Mouse (Mus musculus): ENCODE measurements around the gene Rasl11b.

The Rasl11b gene

DNA sequence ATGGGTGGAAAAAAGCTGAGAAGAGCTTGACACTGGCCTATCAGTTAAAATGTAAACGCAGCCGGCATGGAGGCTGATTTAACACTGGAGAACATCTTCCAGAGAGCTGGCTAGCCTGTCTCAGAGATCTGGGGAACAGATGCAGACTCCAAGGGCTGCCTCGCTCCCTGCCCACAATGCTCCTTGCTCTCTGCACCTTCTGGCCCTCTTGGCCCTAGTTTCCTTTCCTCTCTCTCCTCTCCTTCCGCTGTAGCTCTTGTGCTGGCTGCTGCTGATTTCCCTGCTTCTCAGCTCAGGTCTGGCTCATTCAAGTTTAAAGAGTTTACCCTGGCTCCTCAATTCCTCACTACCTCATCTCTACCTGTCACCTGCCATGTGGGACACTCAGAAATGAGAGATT, 14.6 kb downstream of the Rasl11b start:
- DNase-seq (ENCODE audit: low spot score in 2 of 2): no peak

DNA sequence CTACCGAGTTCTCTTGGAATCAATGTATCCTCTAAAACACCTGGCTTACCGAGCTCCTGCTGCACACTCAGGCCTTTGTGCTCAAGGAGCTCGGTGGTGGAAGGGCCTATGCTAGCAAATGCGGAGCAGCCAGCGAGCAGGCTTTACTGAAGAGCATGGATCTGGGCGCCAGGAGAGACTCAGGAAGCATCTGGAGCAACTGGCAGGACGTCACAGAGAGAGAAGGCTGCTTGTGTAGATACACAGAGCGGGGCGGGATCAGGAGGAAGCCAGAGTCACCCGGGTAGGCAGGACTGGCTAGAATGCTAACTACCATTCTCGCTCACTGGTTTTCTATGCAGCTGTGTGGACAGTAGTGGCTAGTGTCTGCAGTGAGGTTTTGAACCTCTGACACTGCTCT, 16.3 kb downstream of the Rasl11b start:
- DNase-seq (ENCODE audit: low spot score in 2 of 2): no peak

DNA sequence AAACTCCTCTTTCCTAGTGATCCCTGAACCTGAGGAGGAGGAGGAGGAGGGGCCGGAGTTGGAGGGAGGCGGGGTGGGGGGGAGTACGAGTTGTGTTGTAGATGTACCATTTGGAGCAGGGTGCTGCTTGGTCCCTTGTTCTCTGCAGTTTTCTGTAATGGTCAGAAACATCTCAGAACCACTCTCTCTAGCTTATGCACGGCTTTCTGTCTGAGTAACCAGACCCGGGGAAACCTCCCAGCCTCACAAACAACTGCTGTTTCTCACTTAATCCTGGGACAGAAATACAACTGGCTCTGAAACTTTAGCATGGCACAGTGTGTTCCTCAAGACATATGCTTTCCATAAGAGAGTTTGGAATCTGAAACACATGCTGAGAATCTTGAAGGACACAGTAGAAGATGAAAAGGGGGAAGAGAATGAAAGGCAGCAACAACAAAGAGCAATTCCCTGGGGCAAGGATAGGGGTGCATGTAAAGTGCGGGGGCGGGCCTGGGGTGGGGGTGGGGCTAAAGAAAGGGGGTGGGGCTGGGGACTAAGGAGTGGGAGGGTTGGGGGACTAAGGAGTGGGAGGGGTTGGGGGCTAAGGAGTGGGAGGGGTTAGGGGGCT, 19.5 kb downstream of the Rasl11b start:
- DNase-seq (ENCODE audit: low spot score in 2 of 2): no peak

DNA sequence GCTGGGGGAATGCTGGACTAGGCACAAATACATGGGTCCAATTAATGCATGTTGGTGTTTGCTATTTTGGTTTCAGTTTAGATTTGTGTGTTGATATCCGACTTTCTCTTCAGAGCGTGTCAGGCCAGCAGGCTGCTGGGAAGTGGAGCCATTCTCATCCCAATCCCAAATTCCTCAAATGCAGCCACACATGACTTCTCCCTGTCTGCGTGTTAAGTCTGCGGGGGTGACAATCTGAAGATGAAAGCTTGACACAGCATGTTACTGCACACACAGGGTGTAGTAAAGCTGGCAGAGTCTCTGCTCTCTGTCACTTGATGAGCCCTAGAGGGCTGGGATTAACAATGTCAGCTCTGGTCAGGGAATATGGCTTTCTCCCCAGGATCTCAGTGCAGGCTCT, 20.0 kb downstream of the Rasl11b start:
- no peak for DNase-seq (ENCODE audit: low spot score in 2 of 2)

DNA sequence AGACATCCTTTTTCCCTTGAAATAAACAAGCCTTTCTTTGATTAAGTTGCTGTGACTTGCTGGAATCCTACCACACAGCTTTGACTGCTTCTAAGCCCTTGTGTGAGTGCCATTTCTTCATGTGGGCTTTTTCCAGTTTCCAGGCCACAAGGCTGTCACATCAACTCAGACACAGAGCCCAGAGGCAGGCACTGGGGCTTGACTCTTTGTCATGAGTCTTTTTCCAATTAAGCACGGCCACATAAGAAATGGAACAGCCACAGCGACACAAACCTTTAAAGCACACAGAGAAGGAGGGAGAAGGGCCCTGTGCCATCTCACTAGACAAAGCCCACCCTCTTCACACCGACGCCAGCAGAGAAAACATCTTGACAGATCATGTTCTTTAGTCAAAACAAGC, 23.4 kb downstream of the Rasl11b start:
- DNase-seq (ENCODE audit: low spot score in 2 of 2): no peak

DNA sequence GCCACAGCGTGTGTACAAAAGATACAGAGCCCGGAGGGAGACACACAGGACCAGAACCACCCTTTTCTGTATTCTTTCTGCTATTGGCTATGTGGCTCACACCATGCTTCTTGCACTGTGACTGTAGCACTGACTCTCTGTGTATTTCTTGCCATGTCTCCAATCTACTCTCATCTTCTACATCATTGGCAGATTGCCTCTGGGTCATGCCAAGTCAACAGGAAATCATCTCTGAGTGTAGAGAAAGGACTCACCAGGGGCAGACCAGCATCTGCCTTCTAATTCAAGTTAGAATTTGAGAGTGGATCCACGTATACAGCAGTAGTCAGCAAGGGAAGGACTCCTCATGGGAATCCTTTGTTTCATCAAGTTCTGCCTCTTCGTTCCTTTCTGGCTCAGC, 27.5 kb downstream of the Rasl11b start:
- DNase-seq (ENCODE audit: low spot score in 2 of 2): no peak

DNA sequence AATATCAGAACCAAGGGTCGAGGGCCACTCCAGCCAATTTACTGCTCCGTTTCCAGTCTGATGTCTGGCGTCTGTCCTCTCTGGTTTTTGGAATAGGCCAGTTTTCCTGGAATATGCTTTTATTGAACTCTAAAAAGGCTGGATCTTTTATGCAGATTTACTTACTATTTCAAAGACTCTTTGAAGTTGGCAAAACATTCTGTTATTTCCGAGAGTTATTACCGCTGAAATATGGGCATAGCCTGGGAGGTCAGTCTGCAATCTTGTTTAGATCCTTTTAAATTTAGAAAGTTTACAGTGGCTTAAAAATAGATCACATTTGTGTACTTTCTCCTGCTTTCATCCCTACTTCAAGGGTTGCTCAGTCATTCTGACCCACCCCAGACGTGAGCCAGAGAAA, 29.4 kb downstream of the Rasl11b start:
- no peak for DNase-seq (ENCODE audit: low spot score in 2 of 2)

DNA sequence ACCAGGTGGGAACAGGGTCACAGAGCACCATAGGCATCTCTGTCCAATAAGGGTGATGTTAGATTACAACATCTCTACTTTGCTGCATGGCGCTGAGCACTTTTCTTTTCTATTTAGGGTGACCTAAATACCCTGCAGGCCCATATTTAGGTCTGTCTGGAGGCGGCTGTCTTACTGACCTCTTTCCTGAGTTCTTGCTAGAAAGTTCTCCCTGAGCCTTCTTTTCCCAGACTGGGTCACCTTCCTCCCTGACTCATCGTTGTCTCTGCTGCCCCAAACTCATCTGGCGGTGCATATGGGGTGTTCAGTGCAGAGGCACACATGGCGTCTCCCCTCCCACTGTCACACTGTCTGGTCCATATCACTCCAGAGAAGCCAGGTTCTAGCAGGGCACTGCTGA, 31.1 kb downstream of the Rasl11b start:
- DNase-seq (ENCODE audit: low spot score in 2 of 2): no peak

DNA sequence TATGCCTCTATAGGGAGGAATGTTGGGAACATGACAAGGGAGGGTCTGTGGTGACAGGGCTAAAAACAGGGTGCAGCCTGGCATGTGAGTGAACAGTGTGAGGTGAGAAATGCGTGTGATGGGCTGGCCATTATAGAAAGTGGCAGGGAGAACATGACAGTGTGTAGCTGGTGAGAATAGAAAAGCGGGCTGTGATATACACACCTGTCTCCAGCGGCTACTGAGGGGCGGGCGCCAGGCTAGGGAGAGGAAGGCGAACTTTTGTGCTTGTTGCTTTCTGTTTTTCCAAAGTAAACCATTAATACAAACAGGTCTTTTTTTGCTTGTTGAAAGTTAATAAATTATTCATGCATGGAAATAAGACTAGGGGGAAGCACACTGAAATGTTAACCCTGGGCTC, 32.3 kb downstream of the Rasl11b start:
- no peak for DNase-seq (ENCODE audit: low spot score in 2 of 2)

DNA sequence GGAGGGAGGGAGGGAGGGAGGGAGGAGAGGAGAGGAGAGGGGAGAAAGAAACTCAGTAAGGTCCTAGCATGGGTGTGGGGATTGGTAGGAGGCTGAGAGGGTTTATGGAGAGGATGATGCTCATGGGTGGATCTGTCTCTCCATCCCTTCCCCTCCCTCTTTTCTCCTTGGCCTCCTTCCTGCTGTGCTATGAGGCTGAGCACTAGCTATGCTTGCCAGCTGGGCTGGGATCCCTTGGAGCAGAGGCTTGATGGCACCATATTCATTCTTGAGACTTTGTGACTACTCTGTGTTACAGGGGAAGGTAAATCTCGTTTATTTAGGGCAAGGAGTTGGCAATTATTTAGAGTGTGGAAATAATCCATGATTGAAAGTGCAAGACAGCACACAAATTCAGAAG, 33.9 kb downstream of the Rasl11b start:
- DNase-seq (ENCODE audit: low spot score in 2 of 2): no peak

DNA sequence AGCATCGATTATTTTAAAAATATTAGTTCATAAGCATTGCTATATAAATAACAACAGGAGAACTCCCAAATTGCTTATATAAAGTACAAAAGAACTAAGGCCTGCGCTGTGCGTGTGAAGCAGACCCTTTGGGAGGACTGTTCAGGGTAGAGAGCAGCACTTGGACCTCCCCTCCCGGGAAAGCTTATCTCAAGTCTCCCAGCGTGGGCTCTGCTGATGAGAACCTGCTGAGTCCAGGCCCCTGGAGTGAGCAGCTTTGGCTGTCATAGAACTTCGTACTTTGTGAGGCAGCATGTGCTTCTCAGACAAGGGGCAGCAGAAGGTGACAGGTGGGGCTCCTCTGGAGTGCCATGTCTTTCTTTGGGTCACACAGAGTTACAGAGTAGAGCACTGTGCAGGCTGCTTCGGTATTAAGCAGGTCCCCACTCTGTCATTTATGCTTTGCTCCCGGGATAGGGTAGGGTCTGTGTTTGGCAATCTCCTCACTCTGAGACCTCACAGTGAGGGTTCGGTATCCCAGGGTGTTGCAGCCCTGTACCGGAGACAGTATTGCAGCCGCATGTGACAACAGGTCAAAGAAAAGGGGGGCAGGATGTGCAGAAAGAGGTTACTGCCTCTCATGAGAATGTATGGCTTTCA, 34.8 kb downstream of the Rasl11b start:
- no peak for DNase-seq (ENCODE audit: low spot score in 2 of 2)

DNA sequence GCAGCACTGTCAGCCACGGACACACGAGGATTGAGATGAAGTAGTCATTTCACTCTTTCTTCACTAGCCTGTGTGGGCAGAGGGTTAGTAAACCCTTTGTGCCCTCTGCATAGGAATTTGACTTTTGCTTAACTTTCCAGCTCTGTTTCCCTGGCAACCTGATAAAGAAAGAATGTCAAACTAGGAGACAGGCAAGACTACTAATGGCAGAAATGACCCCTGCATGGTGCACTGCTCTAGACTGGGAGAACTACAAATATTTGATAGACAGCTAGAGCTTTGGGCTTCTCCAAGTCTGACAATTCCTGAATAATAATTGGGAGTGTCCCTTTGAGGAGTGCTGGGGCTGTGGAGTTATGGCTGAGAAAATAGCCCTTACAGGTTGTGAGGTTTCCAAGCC, 35.4 kb downstream of the Rasl11b start:
- no peak for DNase-seq (ENCODE audit: low spot score in 2 of 2)

DNA sequence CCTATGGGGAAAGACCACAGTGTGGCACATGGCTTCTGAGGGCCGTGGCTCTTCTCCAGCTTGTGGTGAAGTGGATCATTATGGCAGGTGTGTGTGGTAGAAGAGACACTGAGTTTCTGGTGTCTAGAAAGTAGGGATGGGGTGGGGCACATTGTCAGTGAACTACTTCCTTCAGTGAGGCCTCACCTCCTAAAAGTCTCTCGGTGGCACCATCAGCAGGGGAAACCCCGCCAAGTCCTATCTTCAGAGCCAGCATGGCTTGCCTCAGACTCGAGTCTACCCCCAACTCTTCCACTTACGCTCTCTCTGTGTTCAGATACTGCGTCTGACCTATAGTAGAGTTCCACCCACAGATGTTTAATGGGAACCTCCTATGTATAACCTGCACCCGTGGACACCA, 38.7 kb downstream of the Rasl11b start:
- DNase-seq (ENCODE audit: low spot score in 2 of 2): no peak

DNA sequence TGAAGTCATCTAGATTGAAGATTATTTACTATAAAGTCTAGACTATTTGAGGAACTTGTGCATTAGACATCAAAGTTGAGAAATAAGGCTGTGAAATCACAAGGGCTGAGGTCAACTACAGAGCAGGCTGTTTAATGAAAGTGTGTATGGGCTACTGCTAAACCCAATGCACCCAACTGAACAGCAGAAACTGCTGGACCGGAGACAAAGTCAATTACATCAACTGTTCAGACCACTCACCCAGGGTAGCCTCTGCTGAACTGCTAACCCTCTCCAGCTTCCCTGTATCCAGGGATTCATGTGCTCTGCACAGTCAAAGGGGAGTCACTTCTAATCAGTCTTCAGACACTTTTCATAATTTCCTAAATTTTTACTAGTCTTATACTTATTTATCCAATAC, 44.3 kb downstream of the Rasl11b start:
- DNase-seq (ENCODE audit: low spot score in 2 of 2): no peak

DNA sequence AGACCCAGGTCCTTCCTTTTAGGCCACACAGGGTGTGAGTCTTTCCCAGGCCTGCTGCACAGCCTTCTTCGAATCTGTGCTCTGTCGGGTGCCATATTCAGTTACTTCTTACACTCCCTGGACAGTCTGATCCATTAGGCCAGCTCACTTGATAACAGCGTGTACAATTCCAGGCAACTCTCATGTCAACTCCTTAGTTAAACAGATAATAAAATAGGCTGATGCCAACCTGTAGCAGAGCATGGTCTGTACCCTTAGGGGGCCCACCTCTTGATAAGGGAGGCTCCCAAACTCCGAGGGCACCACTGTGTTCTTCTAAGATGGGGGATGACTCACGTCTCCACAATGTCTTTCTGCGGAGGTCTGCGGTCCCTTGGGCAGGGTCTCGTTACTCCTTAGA, 45.2 kb downstream of the Rasl11b start:
- DNase-seq (ENCODE audit: low spot score in 2 of 2): no peak

DNA sequence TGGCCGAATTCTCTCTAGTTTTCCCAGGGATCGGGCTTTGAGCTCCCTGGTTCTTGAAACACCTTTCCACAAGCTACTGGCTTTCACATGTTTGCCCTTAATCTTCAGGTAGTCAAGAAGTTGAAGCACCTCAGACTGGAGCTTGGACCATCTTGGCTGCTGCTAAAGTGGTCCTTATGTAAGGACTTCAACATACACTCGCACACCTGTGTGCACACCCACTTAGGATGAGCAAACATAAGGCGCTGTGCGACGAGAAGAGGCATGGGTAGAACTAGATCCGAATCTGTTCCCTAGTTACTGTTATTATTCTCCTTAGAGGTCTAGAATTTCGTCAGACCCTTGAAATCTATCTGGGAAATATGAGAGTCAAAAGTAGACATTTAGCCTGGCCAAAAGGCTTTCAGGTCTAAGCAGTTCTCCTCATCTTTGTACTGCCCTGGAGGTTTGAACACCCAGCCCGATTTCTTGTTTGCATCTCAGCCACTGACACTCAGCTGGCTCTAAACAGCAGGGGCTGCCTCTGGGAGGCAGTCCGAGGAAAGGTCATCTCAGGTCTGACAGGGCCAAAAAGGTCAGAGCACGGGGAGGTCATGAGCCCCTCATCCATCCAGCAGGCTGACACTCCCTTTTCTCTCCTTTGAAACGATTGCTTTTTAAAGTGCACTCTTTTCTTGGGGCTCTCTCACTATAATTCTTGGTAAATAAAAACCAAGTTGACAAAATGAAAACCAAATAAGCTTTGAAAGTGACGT, 46.0 kb downstream of the Rasl11b start:
- no peak for DNase-seq (ENCODE audit: low spot score in 2 of 2)

DNA sequence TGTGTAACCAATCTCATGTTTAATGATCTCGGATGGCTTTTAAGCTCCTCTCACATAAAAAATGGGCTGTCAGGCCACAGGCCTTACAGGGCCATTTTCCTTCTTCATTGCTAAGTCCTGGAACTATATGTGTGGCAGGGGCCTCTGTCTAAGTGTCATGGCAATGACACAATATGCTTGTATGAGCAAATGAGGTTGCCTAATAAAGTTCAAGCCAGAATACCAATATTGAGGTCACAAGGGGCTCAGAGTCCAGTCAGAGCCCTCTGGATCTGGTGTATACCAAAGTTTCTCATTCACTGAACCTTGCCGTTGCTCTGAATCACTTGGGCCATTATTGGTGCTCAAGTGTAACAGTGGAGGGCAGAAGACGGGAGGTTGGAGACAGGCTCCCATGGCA, 47.6 kb downstream of the Rasl11b start:
- no peak for DNase-seq (ENCODE audit: low spot score in 2 of 2)

DNA sequence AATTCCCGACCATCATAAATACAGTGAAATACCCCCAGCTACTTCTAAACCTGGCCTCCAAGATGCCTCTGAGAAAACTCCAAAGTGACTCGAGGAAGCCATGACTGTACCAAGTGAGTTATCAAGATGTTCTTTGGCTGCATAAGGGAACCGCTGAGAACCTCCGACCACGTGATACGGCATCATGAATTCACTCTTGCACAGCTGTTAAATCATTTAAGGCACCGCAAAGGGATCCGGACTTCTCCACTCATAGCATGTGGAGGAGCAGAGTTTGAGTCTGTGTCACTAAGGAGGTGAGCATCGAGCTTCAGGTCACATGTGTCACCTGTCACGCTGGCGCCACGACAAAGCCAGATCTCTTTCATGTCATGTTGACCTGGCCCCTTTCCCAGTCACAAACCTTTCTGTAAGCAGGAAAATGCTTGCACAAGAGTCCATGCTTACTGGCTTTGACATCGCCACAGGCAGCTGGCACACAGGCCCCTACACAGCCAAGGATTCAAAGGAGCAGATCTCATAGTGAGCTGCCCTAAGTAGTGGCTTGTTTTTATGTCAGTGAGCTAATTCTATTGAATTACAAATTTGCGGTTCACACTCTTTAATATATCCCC, 49.4 kb downstream of the Rasl11b start:
- DNase-seq (ENCODE audit: low spot score in 2 of 2): no peak

DNA sequence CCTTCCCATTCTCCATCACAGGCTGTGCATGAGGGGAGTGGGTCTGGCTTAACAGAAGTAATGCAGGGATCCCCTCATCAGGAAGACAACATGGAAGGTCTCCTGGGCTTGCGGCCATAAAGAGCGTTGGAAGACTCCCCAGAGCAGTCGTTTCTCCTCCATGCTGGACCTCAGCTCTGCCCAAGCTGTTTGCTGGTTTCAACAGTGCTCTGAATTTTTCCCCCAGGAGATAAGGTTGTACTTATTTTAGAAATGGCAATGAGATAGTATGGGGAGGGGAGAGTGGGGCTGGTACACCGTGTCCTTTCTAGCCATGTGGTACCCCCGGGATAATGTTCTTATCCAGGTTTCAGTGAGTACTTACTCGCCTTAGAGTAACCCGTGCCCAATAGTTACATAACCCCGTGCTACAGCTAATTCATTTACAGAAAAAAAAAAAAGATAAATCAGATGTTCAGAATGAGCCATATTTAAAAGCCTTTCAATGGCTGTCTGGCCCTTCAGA, 50.6 kb downstream of the Rasl11b start:
- DNase-seq (ENCODE audit: low spot score in 2 of 2): no peak

DNA sequence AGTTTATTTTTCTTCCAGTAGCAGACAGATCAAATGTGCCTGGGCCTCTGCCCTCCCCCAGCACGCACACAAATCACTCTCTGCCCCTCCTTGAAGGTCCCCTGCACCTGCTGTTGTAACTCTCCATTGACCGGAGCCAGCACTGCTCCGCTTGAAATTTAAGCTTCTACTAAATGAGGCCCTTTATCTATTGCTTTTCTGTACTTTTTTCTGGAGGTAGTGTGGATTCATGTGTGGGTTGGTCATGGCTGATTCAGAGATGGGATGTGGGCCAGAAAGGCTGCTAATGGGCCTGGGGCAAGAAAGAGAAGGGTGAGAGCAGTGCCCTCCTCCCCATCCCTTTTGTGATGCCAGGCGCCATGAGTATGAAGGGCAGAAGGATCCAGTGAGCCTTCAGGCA, 51.4 kb downstream of the Rasl11b start:
- DNase-seq (ENCODE audit: low spot score in 2 of 2): no peak

DNA sequence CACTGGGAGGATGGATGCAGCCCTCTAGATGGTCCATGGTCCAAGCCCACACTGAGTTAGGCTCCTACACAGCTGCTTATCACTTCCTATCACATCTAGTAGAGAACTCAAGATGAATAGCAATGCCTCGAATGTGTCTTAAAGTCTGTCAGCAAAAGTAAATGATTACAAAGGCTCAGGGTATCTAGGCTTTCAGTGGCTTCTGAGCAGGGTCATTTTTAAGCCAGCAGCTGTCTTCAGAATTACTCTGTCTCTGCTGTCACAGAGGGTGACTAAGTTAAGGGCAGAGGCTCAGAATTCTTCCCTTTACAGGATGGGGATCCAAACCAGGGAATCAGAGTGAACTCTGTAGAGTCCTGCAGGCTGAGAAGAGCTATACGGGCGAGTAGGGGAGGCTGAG, 51.9 kb downstream of the Rasl11b start:
- no peak for DNase-seq (ENCODE audit: low spot score in 2 of 2)

Data from spleen, postnatal 4 days (tissue).